Mouse (Mus musculus) testis, adult 2 months (tissue): ENCODE results near the gene Mob1b.

ENCODE experiments used
- CTCF ChIP-seq: fragments of 200-500 bp; IDR thresholded peaks from 2 replicates; pipeline ENCODE4 v1.5.1; 2012; ENCODE audit warnings: low read depth, mild to moderate bottlenecking, inconsistent platforms, low read length, moderate library complexity; ENCODE audit not compliant: control insufficient read depth, insufficient read depth, insufficient replicate concordance
- POLR2A ChIP-seq: fragments of 200-500 bp; IDR thresholded peaks from 2 replicates; pipeline ENCODE4 v1.6.1; 2012; ENCODE audit warnings: low read depth, mild to moderate bottlenecking, inconsistent platforms, low read length, moderate library complexity; ENCODE audit not compliant: control insufficient read depth

DNA sequence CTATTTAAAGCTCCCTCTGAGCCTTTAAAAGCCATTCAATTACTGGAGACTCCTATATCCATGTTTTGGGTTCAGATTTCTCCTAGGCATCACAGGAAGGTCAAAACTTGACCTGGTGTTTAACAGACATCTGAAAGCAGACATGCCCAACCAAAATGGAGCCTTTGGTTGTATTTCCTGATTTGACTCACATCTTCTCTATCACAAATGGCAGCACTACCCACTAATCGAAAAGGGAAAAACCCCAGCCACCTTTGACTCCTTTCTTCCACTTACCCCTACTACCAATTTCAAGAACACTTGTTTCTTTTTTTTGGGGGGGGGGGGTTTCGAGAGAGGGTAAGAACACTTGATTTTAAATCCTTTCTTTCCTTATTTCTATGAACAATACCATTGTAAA lies 3.7 kb upstream of the Mob1b start:
- TF ChIP-seq CTCF (no peak), POLR2A (no peak)
